Mouse (Mus musculus): ENCODE results near the gene Mpst. TPM values are rescaled to one million over a fixed set of nuclear protein-coding genes. Genes with fewer than 3 reads are reported as not detected.
A peak's percentile ranks its signal among the peaks of the same experiment; 100 is the strongest.

The Mpst gene
- polyA plus RNA-seq, 1 experiment from 2014 or later: 3.5 TPM

- no peak overlapping the region for H3K27ac ChIP-seq (replicated peaks; ENCODE audit: low read depth, low read length)
- peak overlapping the region; percentile 24 for H3K4me3 ChIP-seq (ENCODE audit: low read depth, low read length)
- H3K4me1 ChIP-seq (ENCODE audit: control insufficient read depth, insufficient read depth, low read length): peaks cover 12% of the 10 kb centered on the region
- DNase-seq (ENCODE audit: low spot score): no peak
- peak overlapping the region; percentile 42 for H3K9ac ChIP-seq (ENCODE audit: low read depth, low read length)
- ATAC-seq (ENCODE audit: low read depth): no peak
- peaks cover 32% of the 10 kb centered on the region for H3K27me3 ChIP-seq (replicated peaks; ENCODE audit: control insufficient read depth, insufficient read depth, low read length)
- H3K4me2 ChIP-seq (ENCODE audit: low read depth, low read length): peak overlapping the region; percentile 36
- no peaks in the 10 kb centered on the region for H3K9me3 ChIP-seq (ENCODE audit: control insufficient read depth, low read length)
- 22% methylated on average over 12 of the region's 12 CpGs for WGBS
- no peaks in the 10 kb centered on the region for H3K36me3 ChIP-seq (ENCODE audit: control insufficient read depth, insufficient read depth, low read length)
Measured at GRCm38 (mm10) chr15:78409570-78410052, 3.4 kb downstream of the Mpst start.

- ATAC-seq (ENCODE audit: low read depth): no peak
- Histone ChIP-seq H3K36me3 (ENCODE audit: control insufficient read depth, insufficient read depth, low read length) (no peaks in the 10 kb centered on the region), H3K9me3 (ENCODE audit: control insufficient read depth, low read length) (no peaks in the 10 kb centered on the region), H3K4me2 (ENCODE audit: low read depth, low read length) (no peak overlapping the region), H3K9ac (ENCODE audit: low read depth, low read length) (no peak overlapping the region), H3K27ac (replicated peaks; ENCODE audit: low read depth, low read length) (no peak overlapping the region), H3K27me3 (replicated peaks; ENCODE audit: control insufficient read depth, insufficient read depth, low read length) (peaks cover 32% of the 10 kb centered on the region), H3K4me3 (ENCODE audit: low read depth, low read length) (no peak overlapping the region), H3K4me1 (ENCODE audit: control insufficient read depth, insufficient read depth, low read length) (no peaks in the 10 kb centered on the region; the same call in 1 of the 2 replicates)
- no peak for DNase-seq (ENCODE audit: low spot score)
- 86% methylated on average over 14 of the region's 14 CpGs for WGBS
Measured at GRCm38 (mm10) chr15:78413083-78413718, 7.0 kb downstream of the Mpst start.

GRCm38 (mm10) chr15:78413719-78414117 lies 7.5 kb downstream of the Mpst start:
- no peaks in the 10 kb centered on the region for H3K36me3 ChIP-seq (ENCODE audit: control insufficient read depth, insufficient read depth, low read length)
- no peaks in the 10 kb centered on the region; the same call in 1 of the 2 replicates for H3K4me1 ChIP-seq (ENCODE audit: control insufficient read depth, insufficient read depth, low read length)
- WGBS: 92% methylated on average over 1 of the region's 1 CpGs
- DNase-seq (ENCODE audit: low spot score) (no peak), ATAC-seq (ENCODE audit: low read depth) (no peak)
- no peaks in the 10 kb centered on the region for H3K9me3 ChIP-seq (ENCODE audit: control insufficient read depth, low read length)
- peaks cover 29% of the 10 kb centered on the region for H3K27me3 ChIP-seq (replicated peaks; ENCODE audit: control insufficient read depth, insufficient read depth, low read length)
- no peak overlapping the region for H3K9ac ChIP-seq (ENCODE audit: low read depth, low read length)
- H3K4me2 ChIP-seq (ENCODE audit: low read depth, low read length): no peak overlapping the region
- no peak overlapping the region for H3K27ac ChIP-seq (replicated peaks; ENCODE audit: low read depth, low read length)
- no peak overlapping the region for H3K4me3 ChIP-seq (ENCODE audit: low read depth, low read length)

- no peak overlapping the region for H3K9ac ChIP-seq (ENCODE audit: low read depth, low read length)
- no peak overlapping the region for H3K4me3 ChIP-seq (ENCODE audit: low read depth, low read length)
- no peak overlapping the region for H3K27ac ChIP-seq (replicated peaks; ENCODE audit: low read depth, low read length)
- no peaks in the 10 kb centered on the region; the same call in 1 of the 2 replicates for H3K4me1 ChIP-seq (ENCODE audit: control insufficient read depth, insufficient read depth, low read length)
- no peak overlapping the region for H3K4me2 ChIP-seq (ENCODE audit: low read depth, low read length)
- 90% methylated on average over 8 of the region's 8 CpGs for WGBS
- ATAC-seq (ENCODE audit: low read depth) (no peak), DNase-seq (ENCODE audit: low spot score) (no peak)
- H3K36me3 ChIP-seq (ENCODE audit: control insufficient read depth, insufficient read depth, low read length): no peaks in the 10 kb centered on the region
- peaks cover 24% of the 10 kb centered on the region for H3K27me3 ChIP-seq (replicated peaks; ENCODE audit: control insufficient read depth, insufficient read depth, low read length)
- no peaks in the 10 kb centered on the region for H3K9me3 ChIP-seq (ENCODE audit: control insufficient read depth, low read length)
Measured at GRCm38 (mm10) chr15:78414157-78414556, 7.9 kb downstream of the Mpst start.

GRCm38 (mm10) chr15:78416937-78417336 lies 10.7 kb downstream of the Mpst start:
- no peaks in the 10 kb centered on the region for H3K36me3 ChIP-seq (ENCODE audit: control insufficient read depth, insufficient read depth, low read length)
- 17% methylated on average over 4 of the region's 4 CpGs for WGBS
- peak; percentile 15; the same call in 1 of the 2 replicates for ATAC-seq (ENCODE audit: low read depth)
- DNase-seq (ENCODE audit: low spot score): no peak
- H3K4me1 ChIP-seq (ENCODE audit: control insufficient read depth, insufficient read depth, low read length): no peaks in the 10 kb centered on the region
- no peak overlapping the region for H3K9ac ChIP-seq (ENCODE audit: low read depth, low read length)
- H3K27ac ChIP-seq (replicated peaks; ENCODE audit: low read depth, low read length): no peak overlapping the region
- no peak overlapping the region for H3K4me3 ChIP-seq (ENCODE audit: low read depth, low read length)
- no peaks in the 10 kb centered on the region for H3K27me3 ChIP-seq (replicated peaks; ENCODE audit: control insufficient read depth, insufficient read depth, low read length)
- H3K9me3 ChIP-seq (ENCODE audit: control insufficient read depth, low read length): no peaks in the 10 kb centered on the region
- H3K4me2 ChIP-seq (ENCODE audit: low read depth, low read length): no peak overlapping the region

GRCm38 (mm10) chr15:78420395-78420794 lies 14.2 kb downstream of the Mpst start:
- no peak for DNase-seq (ENCODE audit: low spot score)
- H3K9ac ChIP-seq (ENCODE audit: low read depth, low read length): no peak overlapping the region
- H3K4me1 ChIP-seq (ENCODE audit: control insufficient read depth, insufficient read depth, low read length): no peaks in the 10 kb centered on the region
- 84% methylated on average over 13 of the region's 13 CpGs for WGBS
- H3K9me3 ChIP-seq (ENCODE audit: control insufficient read depth, low read length): no peaks in the 10 kb centered on the region
- no peak overlapping the region for H3K4me2 ChIP-seq (ENCODE audit: low read depth, low read length)
- no peak overlapping the region for H3K4me3 ChIP-seq (ENCODE audit: low read depth, low read length)
- no peak overlapping the region for H3K27ac ChIP-seq (replicated peaks; ENCODE audit: low read depth, low read length)
- ATAC-seq (ENCODE audit: low read depth): no peak
- no peaks in the 10 kb centered on the region for H3K36me3 ChIP-seq (ENCODE audit: control insufficient read depth, insufficient read depth, low read length)
- H3K27me3 ChIP-seq (replicated peaks; ENCODE audit: control insufficient read depth, insufficient read depth, low read length): no peaks in the 10 kb centered on the region; the same call in 1 of the 2 replicates

GRCm38 (mm10) chr15:78422046-78422956 lies 16.1 kb downstream of the Mpst start:
- DNase-seq (ENCODE audit: low spot score) (peak; percentile 88), ATAC-seq (ENCODE audit: low read depth) (peak; percentile 78; the same call in 1 of the 2 replicates)
- no peak overlapping the region for H3K4me2 ChIP-seq (ENCODE audit: low read depth, low read length)
- H3K4me3 ChIP-seq (ENCODE audit: low read depth, low read length): no peak overlapping the region
- no peaks in the 10 kb centered on the region for H3K36me3 ChIP-seq (ENCODE audit: control insufficient read depth, insufficient read depth, low read length)
- 16% methylated on average over 16 of the region's 16 CpGs for WGBS
- H3K9me3 ChIP-seq (ENCODE audit: control insufficient read depth, low read length): no peaks in the 10 kb centered on the region
- H3K4me1 ChIP-seq (ENCODE audit: control insufficient read depth, insufficient read depth, low read length): no peaks in the 10 kb centered on the region
- H3K27me3 ChIP-seq (replicated peaks; ENCODE audit: control insufficient read depth, insufficient read depth, low read length): no peaks in the 10 kb centered on the region; the same call in 1 of the 2 replicates
- no peak overlapping the region for H3K9ac ChIP-seq (ENCODE audit: low read depth, low read length)
- no peak overlapping the region for H3K27ac ChIP-seq (replicated peaks; ENCODE audit: low read depth, low read length)

GRCm38 (mm10) chr15:78424507-78424906 lies 18.3 kb downstream of the Mpst start:
- 20% methylated on average over 11 of the region's 11 CpGs for WGBS
- Histone ChIP-seq H3K9ac (ENCODE audit: low read depth, low read length) (no peak overlapping the region), H3K4me3 (ENCODE audit: low read depth, low read length) (no peak overlapping the region), H3K9me3 (ENCODE audit: control insufficient read depth, low read length) (no peaks in the 10 kb centered on the region), H3K36me3 (ENCODE audit: control insufficient read depth, insufficient read depth, low read length) (no peaks in the 10 kb centered on the region), H3K27ac (replicated peaks; ENCODE audit: low read depth, low read length) (no peak overlapping the region), H3K27me3 (replicated peaks; ENCODE audit: control insufficient read depth, insufficient read depth, low read length) (no peaks in the 10 kb centered on the region; the same call in 1 of the 2 replicates), H3K4me1 (ENCODE audit: control insufficient read depth, insufficient read depth, low read length) (peaks cover 5% of the 10 kb centered on the region; the same call in 1 of the 2 replicates), H3K4me2 (ENCODE audit: low read depth, low read length) (no peak overlapping the region)
- no peak for ATAC-seq (ENCODE audit: low read depth)
- no peak for DNase-seq (ENCODE audit: low spot score)
